Mouse (Mus musculus): ENCODE measurements at regions not wholly inside any gene's neighbourhood (a gene's known extent, or its start where the extent isn't known, plus 50 kb on each side); places are given as distances from the start of the nearest gene placed in this dataset.

- no peak for DNase-seq (ENCODE audit: low spot score)
Observed at GRCm38 (mm10) chr13:57282816-57283215, 387.0 kb upstream of the Trpc7 start.

GRCm38 (mm10) chr13:57281941-57282710 lies 386.3 kb upstream of the Trpc7 start:
- no peak for DNase-seq (ENCODE audit: low spot score)

GRCm38 (mm10) chr13:57281504-57281903 lies 385.7 kb upstream of the Trpc7 start:
- no peak for DNase-seq (ENCODE audit: low spot score)

GRCm38 (mm10) chr13:57278580-57278979 lies 382.8 kb upstream of the Trpc7 start:
- no peak for DNase-seq (ENCODE audit: low spot score)

- no peak for DNase-seq (ENCODE audit: low spot score)
Observed at GRCm38 (mm10) chr13:57277076-57277475, 381.3 kb upstream of the Trpc7 start.

- no peak for DNase-seq (ENCODE audit: low spot score)
Observed at GRCm38 (mm10) chr13:57275871-57276270, 380.1 kb upstream of the Trpc7 start.

- no peak for DNase-seq (ENCODE audit: low spot score)
Observed at GRCm38 (mm10) chr13:57273593-57273992, 377.8 kb upstream of the Trpc7 start.

- DNase-seq (ENCODE audit: low spot score) = peak; percentile 3
Observed at GRCm38 (mm10) chr13:57269614-57270013, 373.8 kb upstream of the Trpc7 start.

- peak; percentile 55 for DNase-seq (ENCODE audit: low spot score)
Observed at GRCm38 (mm10) chr13:57259920-57260319, 364.1 kb upstream of the Trpc7 start.

GRCm38 (mm10) chr13:57259474-57259873 lies 363.7 kb upstream of the Trpc7 start:
- no peak for DNase-seq (ENCODE audit: low spot score)

GRCm38 (mm10) chr13:57255920-57256319 lies 360.1 kb upstream of the Trpc7 start:
- no peak for DNase-seq (ENCODE audit: low spot score)

GRCm38 (mm10) chr13:57249851-57250250 lies 354.1 kb upstream of the Trpc7 start:
- DNase-seq (ENCODE audit: low spot score) = no peak

- DNase-seq (ENCODE audit: low spot score) = no peak
Observed at GRCm38 (mm10) chr13:57249401-57249800, 353.6 kb upstream of the Trpc7 start.

GRCm38 (mm10) chr13:57246238-57246963 lies 350.6 kb upstream of the Trpc7 start:
- no peak for DNase-seq (ENCODE audit: low spot score)

GRCm38 (mm10) chr13:57236917-57237316 lies 341.1 kb upstream of the Trpc7 start:
- no peak for DNase-seq (ENCODE audit: low spot score)

GRCm38 (mm10) chr13:57236211-57236610 lies 340.4 kb upstream of the Trpc7 start:
- DNase-seq (ENCODE audit: low spot score) = peak; percentile 17

GRCm38 (mm10) chr13:57232906-57233305 lies 337.1 kb upstream of the Trpc7 start:
- no peak for DNase-seq (ENCODE audit: low spot score)

- DNase-seq (ENCODE audit: low spot score) = peak; percentile 12
Observed at GRCm38 (mm10) chr13:57231666-57232065, 335.9 kb upstream of the Trpc7 start.

- DNase-seq (ENCODE audit: low spot score) = no peak
Observed at GRCm38 (mm10) chr13:57230253-57230652, 334.5 kb upstream of the Trpc7 start.

- peak; percentile 2 for DNase-seq (ENCODE audit: low spot score)
Observed at GRCm38 (mm10) chr13:57221092-57221491, 325.3 kb upstream of the Trpc7 start.

- DNase-seq (ENCODE audit: low spot score) = no peak
Observed at GRCm38 (mm10) chr13:57216161-57216560, 320.4 kb upstream of the Trpc7 start.

- no peak for DNase-seq (ENCODE audit: low spot score)
Observed at GRCm38 (mm10) chr13:57212251-57212650, 316.5 kb upstream of the Trpc7 start.

- no peak for DNase-seq (ENCODE audit: low spot score)
Observed at GRCm38 (mm10) chr13:57191195-57191594, 295.4 kb upstream of the Trpc7 start.

Data from lung, postnatal 25 days (tissue).